8 mouse cellular contexts compared by ENCODE assay signal in the genomic region with DNA sequence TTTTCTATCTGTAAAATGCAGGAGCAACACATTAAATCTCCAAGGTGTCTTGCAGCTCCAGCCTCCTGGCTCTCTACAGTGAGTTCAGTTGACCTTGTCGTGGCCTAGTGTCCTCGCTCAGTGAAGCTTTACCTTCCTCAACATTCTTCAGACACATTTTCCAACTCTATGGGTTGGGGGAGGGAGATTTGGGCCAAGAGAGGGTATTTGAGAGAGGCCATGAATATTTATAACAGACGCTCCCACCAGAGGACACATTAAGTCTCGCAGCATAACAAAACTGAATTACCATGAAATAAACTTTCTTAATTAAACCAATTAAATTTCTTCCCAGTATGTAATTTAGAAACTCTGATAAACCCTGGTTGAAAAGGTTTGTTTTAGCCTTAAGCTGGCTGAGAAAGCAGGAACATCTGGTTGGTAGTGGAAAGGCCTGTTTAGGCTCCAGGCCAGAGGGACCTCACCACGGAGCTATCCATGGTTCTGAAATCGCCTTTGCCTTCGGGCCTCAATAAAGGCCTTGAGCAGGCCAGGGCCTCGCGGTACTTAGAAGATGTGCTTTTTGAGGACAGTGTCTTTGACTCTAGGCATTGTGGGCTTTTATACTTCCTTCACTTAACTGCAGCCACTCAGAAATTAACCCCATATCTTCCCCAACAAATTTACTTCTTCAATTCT.
DNase-seq lines count a peak whose midpoint lies in the region; ATAC-seq lines count a peak whose summit lies in the region.

No protein-coding gene starts in this region.

- no peak overlapping the region for H3K4me3 ChIP-seq in forebrain, embryonic 10.5 days
- H3K4me3 ChIP-seq in forebrain, embryonic 15.5 days: no peak overlapping the region
- no peak overlapping the region for H3K4me3 ChIP-seq in lung, embryonic 16.5 days (ENCODE audit: low read length)
- H3K4me3 ChIP-seq in stomach, embryonic 16.5 days (replicated peaks; ENCODE audit: low read length): no peak overlapping the region

- H3K4me2 ChIP-seq in forebrain, embryonic 15.5 days (replicated peaks): no peak overlapping the region
- H3K4me2 ChIP-seq in lung, embryonic 16.5 days (ENCODE audit: low read depth, low read length): no peak overlapping the region
- no peak overlapping the region for H3K4me2 ChIP-seq in stomach, embryonic 16.5 days (ENCODE audit: low read depth, low read length)

- no peak for ATAC-seq in forebrain, embryonic 15.5 days (replicated peaks)
- peak; percentile 71; the same call in 1 of the 2 replicates for ATAC-seq in common myeloid progenitor, adult 5-6 weeks (replicated peaks; ENCODE audit: low read depth, poor library complexity, severe bottlenecking)
- peak; percentile 68 for ATAC-seq in lung, embryonic 16.5 days (ENCODE audit: low read depth)
- ATAC-seq in stomach, embryonic 16.5 days (ENCODE audit: insufficient read depth, low FRiP score): peak; percentile 47; the same call in 1 of the 2 replicates
- no peak for ATAC-seq in CD4-positive, CD25-positive, alpha-beta regulatory T cell, adult 4 months

- no peaks in the 10 kb centered on the region for H3K4me1 ChIP-seq in forebrain, embryonic 10.5 days
- no peaks in the 10 kb centered on the region for H3K4me1 ChIP-seq in forebrain, embryonic 15.5 days
- no peaks in the 10 kb centered on the region for H3K4me1 ChIP-seq in lung, embryonic 16.5 days (replicated peaks; ENCODE audit: control insufficient read depth, insufficient read depth, low read length)
- H3K4me1 ChIP-seq in stomach, embryonic 16.5 days (ENCODE audit: control insufficient read depth, insufficient read depth, low read length): no peaks in the 10 kb centered on the region

- H3K27ac ChIP-seq in forebrain, embryonic 10.5 days: no peak overlapping the region
- H3K27ac ChIP-seq in forebrain, embryonic 15.5 days (replicated peaks): no peak overlapping the region
- H3K27ac ChIP-seq in lung, embryonic 16.5 days (ENCODE audit: low read length): no peak overlapping the region
- H3K27ac ChIP-seq in stomach, embryonic 16.5 days (ENCODE audit: low read length): no peak overlapping the region

- peak; percentile 41 for DNase-seq in forebrain, embryonic 10.5 days (ENCODE audit: extremely low spot score, low spot score)
- peak; percentile 37 for DNase-seq in A20 (ENCODE audit: low read depth, low spot score)
- DNase-seq in kidney, adult 11 months: peak; percentile 7

- H3K9ac ChIP-seq in forebrain, embryonic 15.5 days (replicated peaks): no peak overlapping the region
- H3K9ac ChIP-seq in lung, embryonic 16.5 days (ENCODE audit: low read length): no peak overlapping the region
- H3K9ac ChIP-seq in stomach, embryonic 16.5 days (ENCODE audit: low read length): no peak overlapping the region

- H3K9me3 ChIP-seq in forebrain, embryonic 10.5 days: no peaks in the 10 kb centered on the region
- no peaks in the 10 kb centered on the region for H3K9me3 ChIP-seq in forebrain, embryonic 15.5 days
- no peaks in the 10 kb centered on the region for H3K9me3 ChIP-seq in lung, embryonic 16.5 days (ENCODE audit: control insufficient read depth, low read length)
- no peaks in the 10 kb centered on the region for H3K9me3 ChIP-seq in stomach, embryonic 16.5 days (replicated peaks; ENCODE audit: control insufficient read depth, low read length)

- H3K27me3 ChIP-seq in forebrain, embryonic 10.5 days (ENCODE audit: poor library complexity, severe bottlenecking): no peaks in the 10 kb centered on the region
- no peaks in the 10 kb centered on the region for H3K27me3 ChIP-seq in forebrain, embryonic 15.5 days
- H3K27me3 ChIP-seq in lung, embryonic 16.5 days (ENCODE audit: control insufficient read depth, insufficient read depth, low read depth, low read length): no peaks in the 10 kb centered on the region
- H3K27me3 ChIP-seq in stomach, embryonic 16.5 days (ENCODE audit: control insufficient read depth, insufficient read depth, low read length): no peaks in the 10 kb centered on the region

- no peaks in the 10 kb centered on the region for H3K36me3 ChIP-seq in forebrain, embryonic 10.5 days (replicated peaks)
- H3K36me3 ChIP-seq in forebrain, embryonic 15.5 days: no peaks in the 10 kb centered on the region
- H3K36me3 ChIP-seq in lung, embryonic 16.5 days (ENCODE audit: control insufficient read depth, insufficient read depth, low read length): no peaks in the 10 kb centered on the region
- no peaks in the 10 kb centered on the region for H3K36me3 ChIP-seq in stomach, embryonic 16.5 days (ENCODE audit: control insufficient read depth, insufficient read depth, low read length)

- 40% methylated on average over 9 of the region's 9 CpGs for WGBS in forebrain, embryonic 10.5 days
- WGBS in forebrain, embryonic 15.5 days: 24% methylated on average over 9 of the region's 9 CpGs
- WGBS in lung, embryonic 16.5 days: 36% methylated on average over 9 of the region's 9 CpGs
- 37% methylated on average over 9 of the region's 9 CpGs for WGBS in stomach, embryonic 16.5 days

Comparison
In these comparisons a context has a peak if more than half of its experiments do, and no peak if none do; other contexts are left out.
1. ATAC-seq: peak in common myeloid progenitor, adult 5-6 weeks (single experiment), lung, embryonic 16.5 days (single experiment) and stomach, embryonic 16.5 days (single experiment); none in forebrain, embryonic 15.5 days (single experiment) and CD4-positive, CD25-positive, alpha-beta regulatory T cell, adult 4 months (single experiment).
2. Peak in every context shown above with its lines, with median percentiles within 50 percentile points of each other: DNase-seq.